Mouse (Mus musculus) adrenal gland, adult (tissue): ENCODE measurements at regions not wholly inside any gene's neighbourhood (a gene's known extent, or its start where the extent isn't known, plus 50 kb on each side); places are given as distances from the start of the nearest gene placed in this dataset.

ENCODE experiments used
- DNase-seq, 2 experiments: peaks; one replicate each; pipeline ENCODE4 v3.0.0; 2022 to 2023; ENCODE audit warnings: low spot score in 1 of 2; ENCODE audit not compliant: inconsistent age in 2 of 2

DNA sequence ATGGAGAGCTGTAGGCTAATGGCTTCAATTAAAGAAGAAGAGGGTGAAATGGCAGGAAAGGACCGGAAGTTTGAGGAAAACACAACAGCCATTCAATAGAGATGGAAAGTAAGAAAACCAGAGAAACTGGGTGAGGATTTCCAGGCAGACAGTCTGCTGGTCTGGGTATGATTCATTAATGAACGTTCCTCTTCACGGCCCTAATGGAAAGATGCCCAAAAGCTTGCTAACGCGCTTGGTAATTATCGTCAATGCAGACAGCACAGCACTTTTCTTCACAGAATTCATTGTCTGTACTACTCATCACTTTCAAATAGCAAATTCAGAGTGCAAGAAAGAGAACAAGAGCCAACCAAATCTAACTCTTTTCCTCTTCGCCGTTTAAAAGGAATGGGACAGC, 60.3 kb downstream of the Ing2 start:
- DNase-seq: no peak

DNA sequence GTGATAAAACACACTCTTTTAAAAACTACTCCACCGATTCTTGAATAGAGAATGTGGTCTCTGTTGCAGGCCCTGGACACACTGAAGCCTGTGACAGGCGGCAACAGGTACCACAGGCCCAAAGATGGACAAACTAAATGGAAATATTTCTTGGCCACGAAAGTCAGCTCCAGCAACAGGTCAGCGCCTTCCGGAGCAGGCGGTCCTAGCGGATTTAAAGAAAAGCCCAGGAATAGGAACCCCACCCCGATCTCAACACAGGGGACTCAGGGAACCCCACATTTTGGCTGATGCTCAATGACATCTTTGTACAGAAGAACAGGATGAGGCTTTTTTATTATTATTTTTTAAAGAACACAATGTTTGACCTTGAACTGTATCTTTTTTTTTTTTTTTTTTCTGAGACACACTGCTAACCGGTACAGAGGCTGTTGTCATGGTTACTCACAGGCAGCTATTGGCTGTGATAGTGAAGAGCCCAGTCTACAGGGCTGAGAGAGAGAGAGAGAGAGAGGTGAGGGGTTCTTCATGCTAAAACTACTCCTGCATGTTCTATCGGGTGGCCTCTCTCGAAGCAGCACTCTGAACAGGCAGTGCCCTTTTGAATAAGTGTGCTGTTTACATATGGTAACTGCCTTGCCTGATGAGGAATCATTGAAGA, 63.5 kb downstream of the Ing2 start:
- no peak for DNase-seq

DNA sequence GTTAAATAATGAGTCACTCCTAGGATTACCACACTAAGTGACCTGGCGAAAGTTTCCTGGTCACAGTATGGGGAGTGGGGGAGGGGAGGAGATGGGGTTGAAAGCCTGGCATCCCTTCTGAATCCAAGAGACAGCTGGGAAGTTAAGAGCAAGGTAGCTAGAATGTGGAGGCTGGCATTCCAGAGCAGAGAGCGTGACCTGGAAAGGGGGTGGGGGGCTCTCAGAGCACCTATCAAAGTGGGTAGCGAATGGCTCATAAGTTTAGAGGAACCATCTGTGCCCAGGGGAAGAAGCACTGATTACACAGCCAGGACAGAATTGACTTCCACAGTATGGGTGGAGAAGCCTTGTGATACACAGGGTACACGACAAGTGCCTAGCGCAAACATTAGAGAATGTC, 65.4 kb downstream of the Ing2 start:
- DNase-seq: no peak

DNA sequence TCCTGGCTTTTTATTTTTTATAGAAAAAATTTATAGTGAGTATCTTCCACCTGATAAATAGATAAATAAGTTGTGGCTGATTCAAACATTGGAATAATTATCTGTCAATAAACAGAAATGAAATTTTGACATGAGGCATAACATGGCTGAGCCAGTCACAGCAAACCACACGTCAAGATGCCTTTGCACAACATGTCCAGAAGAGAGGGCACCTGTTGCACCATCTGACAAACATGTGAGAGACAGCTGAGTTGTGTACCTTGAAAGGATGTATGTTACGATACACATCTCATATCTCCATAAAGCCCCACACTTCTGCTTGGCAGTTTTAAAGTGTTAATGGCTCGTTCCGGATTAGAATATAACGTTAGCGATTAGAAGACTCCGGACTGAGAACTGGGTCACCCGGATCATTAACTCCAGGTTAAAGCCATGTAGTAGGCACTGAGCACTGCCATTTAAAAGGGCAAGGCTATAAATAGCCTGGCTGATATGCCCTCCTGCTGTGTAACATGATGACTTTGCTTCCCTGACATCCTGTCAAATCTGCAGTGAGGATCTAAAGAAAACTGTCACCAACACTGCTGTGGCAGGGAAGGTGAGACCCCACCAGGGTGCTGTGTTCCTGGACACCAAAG, 70.9 kb downstream of the Rwdd4a start:
- peak; percentile 22 to 70 for DNase-seq
